Mouse (Mus musculus) megakaryocyte progenitor cell, adult 5-6 weeks (primary cell): ENCODE measurements around the gene C130026I21Rik. TPM values are rescaled to one million over a fixed set of nuclear protein-coding genes. Genes with fewer than 3 reads are reported as not detected.
"Not testable (repeated sequence)": the region's sequence is repeated elsewhere in the genome, so short reads cannot be mapped to it uniquely, and the experiment has no call there.

ENCODE experiments used
- ATAC-seq: replicated peaks from 2 replicates; pipeline ENCODE4 v1.8.0; 2016; ENCODE audit warnings: mild to moderate bottlenecking, moderate TSS enrichment, inconsistent platforms; ENCODE audit not compliant: poor library complexity
- total RNA-seq, 2 experiments: library from RNA; stranded (forward) in 1 of 2; stranded (reverse) in 1 of 2; fragments of 157-497, 149-512 nt in 1 of 2; fragments of 200-1000 nt in 1 of 2; gene quantifications; 2 replicates each; pipeline versions ENCODE4 v1.2.3 to v1.2.4; 2015 to 2017

C130026I21Rik gene
- total RNA-seq, 2 experiments from 2014 or later: 10.6 to 16.1 TPM

- ATAC-seq: not testable (repeated sequence)
These were observed 136.7 kb downstream of the C130026I21Rik start for GRCm38 (mm10) chr1:85133671-85134070.

DNA sequence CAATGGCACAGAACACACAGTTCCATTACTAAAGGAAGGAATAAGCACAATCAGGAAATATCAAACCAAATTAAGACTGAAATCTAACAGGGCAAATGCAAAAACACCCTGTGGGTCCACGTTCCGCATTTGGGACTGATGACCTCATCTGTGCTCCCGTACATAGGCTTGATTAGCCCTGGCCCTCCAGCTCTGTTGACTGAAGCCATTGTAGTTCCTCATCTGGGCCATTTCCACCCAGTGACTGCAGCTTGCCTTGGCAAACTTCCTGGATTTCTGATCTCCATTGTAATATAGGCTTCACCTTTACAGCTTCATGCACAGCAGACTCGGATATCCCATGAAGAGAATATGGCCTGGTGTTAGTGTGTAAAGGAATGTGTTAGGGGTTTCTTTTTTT, 148.5 kb downstream of the C130026I21Rik start:
- not testable (repeated sequence) for ATAC-seq

DNA sequence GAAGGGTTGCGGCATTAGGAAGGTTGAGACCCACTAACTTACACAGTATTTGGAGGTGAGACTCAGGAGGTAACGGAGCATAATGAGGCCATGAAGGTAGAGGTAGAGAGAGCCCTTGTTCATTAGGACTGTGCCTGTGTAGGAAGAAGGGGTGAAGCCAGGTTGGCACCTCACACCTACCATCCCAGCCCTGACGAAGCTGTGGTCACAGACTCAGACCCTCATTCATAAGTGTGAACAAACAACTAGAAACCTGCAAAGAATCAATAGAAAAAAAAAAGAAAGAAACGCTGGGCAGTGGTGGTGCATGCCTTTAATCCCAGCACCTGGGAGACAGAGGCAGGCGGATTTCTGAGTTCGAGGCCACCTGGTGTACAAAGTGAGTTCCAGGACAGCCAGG, 152.0 kb downstream of the C130026I21Rik start:
- ATAC-seq: not testable (repeated sequence)

DNA sequence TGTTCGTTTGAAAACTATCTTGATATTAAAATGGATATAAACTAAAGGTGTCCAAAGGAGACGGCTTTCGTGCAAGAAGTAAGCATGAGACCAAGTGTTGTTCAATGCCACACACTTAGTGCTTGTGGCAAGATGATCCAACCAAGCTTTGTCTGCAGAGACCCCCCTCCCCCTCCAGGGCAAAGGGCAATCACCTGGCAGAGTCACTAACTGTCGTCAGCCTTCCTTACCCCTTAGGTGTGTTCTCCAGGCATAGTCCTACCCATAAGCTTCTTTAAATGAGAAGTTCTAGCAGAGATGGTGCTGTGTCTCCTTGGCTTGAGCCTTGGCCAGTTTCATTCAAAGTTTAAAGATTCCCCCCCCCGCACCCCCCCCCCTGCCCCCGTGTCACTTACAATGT, 152.8 kb downstream of the C130026I21Rik start:
- not testable (repeated sequence) for ATAC-seq

DNA sequence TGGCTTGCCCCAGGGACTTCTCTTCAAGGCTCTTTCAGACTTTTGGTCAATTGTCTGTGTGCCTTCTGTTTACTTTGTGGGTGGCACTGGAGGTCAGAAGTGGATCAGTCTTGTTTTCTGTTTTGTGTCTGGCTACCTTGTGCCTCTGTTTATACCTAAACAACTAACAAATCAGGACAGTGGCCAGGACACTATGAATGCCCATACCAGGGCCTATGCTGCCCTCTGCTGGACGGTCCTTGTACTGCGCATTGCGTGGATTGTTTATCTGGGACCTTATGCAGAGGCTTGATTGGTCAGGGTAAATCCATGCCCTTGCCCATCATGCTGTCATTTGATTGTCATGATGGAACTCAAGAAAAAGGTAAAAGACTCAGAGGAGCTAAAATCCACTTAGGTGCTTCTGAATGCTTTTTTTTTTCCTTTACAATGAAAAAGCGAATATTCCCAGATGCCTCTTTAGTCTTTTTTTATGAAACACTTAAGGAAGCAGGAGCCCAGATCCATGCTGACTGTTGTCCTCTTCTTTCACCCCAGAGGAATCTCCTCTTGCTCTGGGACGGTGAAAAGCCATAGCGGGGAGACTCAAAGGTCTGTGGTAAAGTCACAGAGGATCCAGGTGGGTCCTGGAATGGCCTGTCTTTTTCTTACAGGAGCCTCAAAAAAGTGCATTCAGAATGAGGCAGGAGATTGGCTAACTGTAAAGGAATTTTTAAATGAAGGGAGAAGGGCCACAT, 155.5 kb downstream of the C130026I21Rik start:
- ATAC-seq: not testable (repeated sequence)

DNA sequence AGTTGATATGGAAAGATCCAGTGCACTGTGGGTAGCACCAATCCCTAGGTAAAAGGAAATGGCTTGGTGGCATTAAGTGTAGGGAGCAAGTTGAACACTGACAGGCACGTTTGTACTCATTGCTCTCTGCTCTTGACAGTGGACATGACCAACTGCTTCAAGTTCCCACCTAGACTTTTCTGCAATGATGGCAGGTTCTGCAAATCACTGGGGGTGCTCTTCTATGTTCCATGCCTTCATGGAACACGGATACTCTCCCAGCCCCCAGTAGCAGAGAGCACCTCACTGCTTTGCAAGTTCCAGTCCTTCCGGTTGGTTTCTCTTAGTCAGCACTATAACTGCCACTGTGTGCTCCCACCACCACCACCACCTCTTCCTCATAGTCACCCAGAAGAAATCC, 156.3 kb downstream of the C130026I21Rik start:
- ATAC-seq: not testable (repeated sequence)

DNA sequence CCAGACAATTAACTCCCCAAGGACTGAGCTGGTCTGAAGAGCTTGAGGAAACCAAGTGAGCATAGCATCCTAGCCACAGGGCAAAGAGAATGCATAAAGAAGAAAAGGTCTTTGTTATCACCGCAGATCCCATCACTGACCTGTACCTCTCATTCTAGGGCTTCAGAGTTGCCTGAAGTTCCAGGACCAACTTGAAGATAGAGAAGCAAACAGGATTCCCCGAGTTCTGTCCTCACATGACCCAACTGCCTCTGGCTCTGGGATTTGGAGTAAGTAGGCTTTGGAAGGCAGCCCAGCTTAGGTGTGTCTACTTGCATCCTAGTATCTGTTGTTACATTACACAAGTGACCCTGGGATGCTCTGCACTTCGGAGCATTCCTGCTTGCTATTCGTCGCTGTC, 157.5 kb downstream of the C130026I21Rik start:
- not testable (repeated sequence) for ATAC-seq

DNA sequence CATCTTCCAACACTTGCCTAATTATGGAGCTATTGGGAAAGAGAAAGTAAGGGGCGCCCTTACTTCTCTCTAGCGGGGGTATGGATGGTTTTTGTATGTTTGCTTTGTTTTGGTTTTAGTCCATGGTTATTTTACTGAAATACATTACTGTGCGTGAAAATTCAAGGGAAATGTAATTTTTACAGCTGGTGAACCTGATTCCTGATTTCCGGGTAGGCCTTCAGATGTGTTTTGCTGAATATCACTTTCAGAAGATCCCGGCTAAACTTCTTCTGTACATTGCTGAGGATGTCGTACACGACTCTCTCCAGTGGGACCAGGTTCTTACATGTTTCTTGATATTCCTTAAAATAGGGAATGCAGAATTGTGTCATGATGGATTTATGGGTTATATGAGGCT, 158.1 kb downstream of the C130026I21Rik start:
- not testable (repeated sequence) for ATAC-seq

- not testable (repeated sequence) for ATAC-seq
These were observed 158.8 kb downstream of the C130026I21Rik start for GRCm38 (mm10) chr1:85111572-85111971.

DNA sequence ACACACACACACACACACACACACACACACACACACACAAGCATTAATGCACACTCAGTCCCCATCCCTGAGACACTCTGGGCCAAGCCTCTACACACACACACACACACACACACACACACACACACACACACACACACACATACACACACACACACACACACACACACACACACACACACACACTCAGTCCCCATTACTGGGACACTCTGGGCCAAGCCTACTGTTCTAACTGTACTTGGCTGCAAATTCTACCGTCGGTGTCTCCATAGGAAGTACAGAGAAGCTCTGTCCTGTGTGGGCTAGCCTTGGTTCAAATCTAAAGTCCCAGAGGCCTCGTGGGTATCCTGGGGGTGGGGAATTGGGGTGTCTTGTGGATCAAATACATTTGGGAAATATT, 159.5 kb downstream of the C130026I21Rik start:
- not testable (repeated sequence) for ATAC-seq

GRCm38 (mm10) chr1:85109753-85110152, 160.6 kb downstream of the C130026I21Rik start, which contains the start of gene A530032D15Rik:
A530032D15Rik (minus strand) TSS chr1:85109853.
- ATAC-seq: not testable (repeated sequence)

GRCm38 (mm10) chr1:85106013-85106412, 164.4 kb downstream of the C130026I21Rik start:
- ATAC-seq: not testable (repeated sequence)

GRCm38 (mm10) chr1:85105336-85105735, 165.0 kb downstream of the C130026I21Rik start:
- ATAC-seq: not testable (repeated sequence)

- not testable (repeated sequence) for ATAC-seq
These were observed 168.6 kb downstream of the C130026I21Rik start for GRCm38 (mm10) chr1:85101754-85102153.

GRCm38 (mm10) chr1:85099864-85100263, 170.5 kb downstream of the C130026I21Rik start, which contains the start of gene Gm10553:
Gm10553 (plus strand) TSS chr1:85100164.
- ATAC-seq: not testable (repeated sequence)

- ATAC-seq: not testable (repeated sequence)
These were observed 171.3 kb downstream of the C130026I21Rik start for GRCm38 (mm10) chr1:85099081-85099480.

- not testable (repeated sequence) for ATAC-seq
These were observed 177.3 kb downstream of the C130026I21Rik start for GRCm38 (mm10) chr1:85093011-85093572.

GRCm38 (mm10) chr1:85092169-85092568, 178.2 kb downstream of the C130026I21Rik start:
- ATAC-seq: not testable (repeated sequence)

DNA sequence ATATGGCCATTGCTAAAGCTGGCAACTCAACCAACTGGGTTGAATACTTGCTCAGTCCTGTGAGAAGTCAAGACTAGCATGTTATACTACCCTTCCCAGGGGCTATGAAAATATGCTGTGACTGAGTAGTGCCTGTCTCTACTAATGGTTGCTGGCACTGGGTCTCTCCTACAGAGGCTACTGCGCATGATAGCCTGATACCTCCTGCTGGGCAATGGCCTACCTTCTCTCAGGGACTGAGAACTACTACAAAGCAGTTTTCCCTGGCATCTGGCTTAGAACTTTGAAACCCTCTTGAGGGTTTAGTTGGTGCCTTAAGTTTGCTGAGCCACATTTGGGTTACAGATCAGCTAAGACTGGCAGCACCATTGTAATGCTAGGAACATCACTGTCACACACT, 184.2 kb downstream of the C130026I21Rik start:
- ATAC-seq: not testable (repeated sequence)

- not testable (repeated sequence) for ATAC-seq
These were observed 185.6 kb downstream of the C130026I21Rik start for GRCm38 (mm10) chr1:85084803-85085202.

DNA sequence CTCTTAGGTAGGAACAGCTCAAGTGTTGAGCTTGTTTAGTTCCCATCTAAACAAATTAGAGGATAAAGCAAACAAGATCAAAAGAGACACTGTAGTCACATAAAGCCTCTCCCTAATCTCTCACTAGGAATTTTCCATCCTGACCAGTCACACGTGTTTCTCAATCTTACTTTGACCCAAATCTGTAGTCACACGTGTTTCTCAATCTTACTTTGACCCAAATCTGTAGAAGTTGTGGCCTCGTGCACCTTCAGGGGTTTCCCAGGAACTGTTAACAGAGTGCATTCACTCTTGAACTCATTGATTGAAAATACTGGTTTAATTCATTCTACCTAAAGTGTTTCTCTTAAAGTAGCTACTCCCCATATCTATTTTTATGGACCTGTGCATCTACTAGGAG, 197.3 kb downstream of the C130026I21Rik start:
- ATAC-seq: not testable (repeated sequence)

DNA sequence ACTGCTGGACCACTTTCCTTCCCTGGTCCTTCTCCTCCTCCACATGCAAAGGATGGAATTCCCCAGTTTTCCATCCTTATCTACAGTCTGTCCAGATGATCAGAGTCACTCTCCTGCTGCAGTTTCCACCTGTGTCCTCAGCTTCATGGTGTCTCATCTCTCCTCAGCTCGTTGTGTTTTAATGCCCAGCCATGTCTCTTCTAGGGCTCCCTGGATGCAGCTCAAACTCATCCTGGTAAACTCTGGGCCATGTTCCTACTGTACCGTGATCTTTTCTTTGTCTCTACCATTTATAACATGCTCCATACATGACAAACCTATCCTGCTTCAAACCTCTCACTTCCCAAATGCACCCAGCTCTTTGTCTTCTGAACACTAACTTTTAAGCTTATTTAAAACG, 198.7 kb downstream of the C130026I21Rik start:
- not testable (repeated sequence) for ATAC-seq
